Mouse (Mus musculus) cerebellum, adult (tissue): ENCODE results near the gene Ube2k.
"Not testable (repeated sequence)": the region's sequence is repeated elsewhere in the genome, so short reads cannot be mapped to it uniquely, and the experiment has no call there.

ENCODE experiments used
- ATAC-seq: cut with Nextera tagmentation; 2 replicates; pipeline ENCODE4 v1.9.2; 2017; ENCODE audit warnings: mild to moderate bottlenecking, moderate library complexity, mixed read lengths; ENCODE audit not compliant: insufficient number of reproducible peaks, low FRiP score, low TSS enrichment

Ube2k gene

GRCm38 (mm10) chr5:65536751-65537419 lies at the start of gene Ube2k, which contains the start of gene Smim14:
TSS of gene Ube2k (plus strand) at chr5:65537233.
TSS of gene Smim14 (minus strand) at chr5:65537184.
- peak; percentile 93 for ATAC-seq

GRCm38 (mm10) chr5:65487381-65487780 lies 49.7 kb upstream of the Ube2k start:
- 0 out of 2 replicates have a peak, but pooled peaks have one; percentile 27 for ATAC-seq

GRCm38 (mm10) chr5:65488725-65489124 lies 48.3 kb upstream of the Ube2k start:
- ATAC-seq, result no peak

DNA sequence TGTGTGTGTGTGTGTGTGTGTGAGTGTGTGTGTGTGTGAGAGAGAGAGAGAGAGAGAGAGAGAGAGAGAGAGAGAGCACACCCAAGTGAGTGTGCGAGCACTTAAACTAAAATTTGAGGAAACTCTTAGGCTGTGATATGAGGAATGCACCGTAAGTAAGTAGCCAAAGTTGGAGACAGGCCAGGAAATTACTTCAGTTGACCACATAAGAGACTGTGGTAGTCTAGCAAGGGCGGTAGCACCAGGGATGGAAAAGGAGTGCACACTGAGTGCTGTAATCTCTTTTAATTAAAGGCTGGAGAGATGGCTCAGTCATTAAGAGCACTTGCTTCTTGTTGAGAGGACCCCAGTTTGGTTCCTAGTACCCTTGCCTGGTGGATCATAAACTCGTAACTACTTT lies 47.2 kb upstream of the Ube2k start:
- ATAC-seq, result no peak

GRCm38 (mm10) chr5:65491767-65492715 lies 45.0 kb upstream of the Ube2k start:
- ATAC-seq, result peak; percentile 57

- peak; percentile 90 for ATAC-seq
Measured at GRCm38 (mm10) chr5:65492716-65493531, 44.1 kb upstream of the Ube2k start, which contains the start of gene Gm43552. TSS of gene Gm43552 (minus strand) at chr5:65492833.

DNA sequence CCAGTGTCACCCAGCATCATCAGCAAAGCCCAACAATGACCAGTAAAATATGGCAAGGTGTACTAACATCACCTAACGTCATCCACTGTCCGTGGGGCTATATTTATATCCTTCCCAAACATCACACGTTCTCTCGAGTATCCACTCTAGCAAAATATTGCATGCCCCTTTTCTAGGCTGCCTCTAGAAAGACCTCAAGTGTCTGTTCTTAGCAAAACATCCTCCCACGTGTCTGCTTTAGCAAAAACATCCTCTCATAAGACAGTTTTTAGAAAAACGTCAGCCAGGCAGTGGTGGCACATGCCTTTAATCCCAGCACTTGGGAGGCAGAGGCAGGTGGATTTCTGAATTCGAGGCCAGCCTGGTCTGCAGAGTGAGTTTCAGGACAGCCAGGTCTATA lies 36.8 kb upstream of the Ube2k start:
- no peak for ATAC-seq

- ATAC-seq, result no peak
Measured at GRCm38 (mm10) chr5:65501407-65501806, 35.6 kb upstream of the Ube2k start.

- ATAC-seq, result no peak
Measured at GRCm38 (mm10) chr5:65505786-65506185, 31.2 kb upstream of the Ube2k start.

- no peak for ATAC-seq
Measured at GRCm38 (mm10) chr5:65508395-65508794, 28.6 kb upstream of the Ube2k start.

DNA sequence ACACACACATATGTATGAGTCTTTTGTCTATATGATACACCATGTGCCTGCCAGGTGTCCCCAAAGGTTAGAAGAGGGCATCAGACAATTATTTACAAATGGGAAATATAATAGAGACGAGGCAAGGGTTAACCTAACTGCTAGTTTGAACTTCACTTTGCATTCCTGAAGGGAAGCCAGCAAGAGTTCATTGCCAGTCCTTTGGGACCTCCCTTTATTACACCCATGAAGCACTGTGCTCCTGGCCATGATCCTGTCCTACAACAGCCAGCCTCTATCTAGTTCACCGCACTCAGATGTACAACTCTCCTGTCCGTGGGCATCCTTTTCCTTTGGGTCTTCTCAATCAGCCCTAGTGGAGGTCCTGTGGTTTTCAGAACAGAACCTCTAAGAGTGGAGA lies 23.5 kb upstream of the Ube2k start:
- ATAC-seq, result no peak

DNA sequence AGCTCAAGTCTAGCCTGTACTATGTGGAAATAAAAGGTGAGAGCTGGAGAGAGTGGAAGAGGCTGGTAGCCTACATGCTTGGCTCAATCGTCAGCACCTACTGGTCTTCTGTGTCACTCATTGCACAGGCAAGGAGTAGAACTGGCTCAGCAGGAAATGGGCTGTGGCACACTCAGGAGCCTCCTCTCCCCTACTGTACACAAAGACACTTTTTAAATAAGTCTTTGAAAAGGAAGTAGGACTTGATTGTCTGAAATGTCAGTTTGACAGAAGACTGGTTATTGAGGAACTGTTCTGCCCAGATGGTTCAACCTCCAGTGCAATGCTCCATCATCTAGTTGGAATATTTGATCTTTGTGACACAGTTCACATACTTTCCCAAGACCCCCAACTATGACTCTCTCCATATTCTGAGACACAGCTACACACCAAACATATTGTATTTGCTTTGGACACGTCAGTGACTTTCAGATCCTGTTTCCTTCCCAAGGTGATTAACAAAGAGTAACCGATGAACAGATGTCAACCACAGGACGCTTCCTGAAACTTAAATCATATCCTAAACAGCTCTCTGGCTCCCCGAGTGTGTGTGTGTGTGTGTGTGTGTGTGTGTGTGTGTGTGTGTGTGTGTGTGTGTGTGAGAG lies 22.3 kb upstream of the Ube2k start:
- no peak for ATAC-seq

DNA sequence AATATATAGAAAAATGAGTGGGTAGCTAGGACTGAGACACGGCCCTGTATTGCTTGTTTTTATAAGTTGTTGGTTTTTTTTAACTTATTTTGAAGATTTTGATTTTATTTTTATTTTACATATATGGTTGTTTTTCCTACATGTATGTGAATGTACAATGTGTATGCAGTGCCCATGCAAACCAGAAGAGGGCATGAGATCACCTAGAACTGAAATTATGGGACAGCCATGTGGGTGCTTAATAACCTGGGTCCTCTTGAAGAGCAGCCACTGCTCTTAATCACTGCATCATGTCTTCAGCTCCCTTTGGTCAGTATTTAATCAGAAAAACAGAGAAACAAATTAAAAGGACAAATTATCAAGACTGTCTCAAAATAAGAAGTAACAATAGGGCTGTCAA lies 15.2 kb upstream of the Ube2k start:
- ATAC-seq, result no peak

- no peak for ATAC-seq
Measured at GRCm38 (mm10) chr5:65524831-65525230, 12.2 kb upstream of the Ube2k start.

DNA sequence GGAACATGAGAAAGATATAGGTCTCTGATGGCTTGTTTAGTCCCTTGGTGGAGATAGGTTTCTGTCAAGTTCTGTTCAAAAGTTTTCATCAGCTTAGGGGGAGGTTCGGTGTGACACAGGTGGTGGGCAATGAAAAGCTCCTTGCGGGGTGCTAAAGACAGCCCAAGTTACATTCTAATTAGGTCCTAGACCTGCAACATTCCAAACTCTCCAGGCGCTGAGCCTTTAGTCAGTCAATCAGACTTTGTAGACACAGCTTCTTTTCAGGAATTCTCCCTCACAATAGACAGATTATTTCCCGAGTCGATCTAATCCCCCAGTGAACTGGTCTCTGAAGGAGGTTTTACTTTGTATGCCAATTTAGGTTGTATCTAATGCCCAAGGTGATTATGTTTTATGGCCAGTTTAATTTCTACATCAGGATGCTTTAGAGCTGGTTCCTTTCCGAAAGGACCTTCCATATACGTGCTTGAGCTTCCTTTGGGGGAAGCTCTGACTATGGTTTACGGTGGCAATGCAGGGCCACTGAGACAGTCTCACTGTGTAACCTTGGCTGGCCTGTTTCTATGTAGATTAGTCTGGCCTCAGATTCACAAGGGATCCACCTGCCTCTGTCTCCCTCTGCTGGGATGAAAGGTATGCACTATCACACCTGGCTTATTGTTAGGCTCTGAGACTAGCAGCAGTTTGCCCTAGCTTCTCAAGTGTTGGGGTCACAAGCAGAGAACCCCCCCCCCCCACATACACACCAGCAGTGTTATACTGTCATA lies 11.2 kb upstream of the Ube2k start:
- no peak for ATAC-seq

DNA sequence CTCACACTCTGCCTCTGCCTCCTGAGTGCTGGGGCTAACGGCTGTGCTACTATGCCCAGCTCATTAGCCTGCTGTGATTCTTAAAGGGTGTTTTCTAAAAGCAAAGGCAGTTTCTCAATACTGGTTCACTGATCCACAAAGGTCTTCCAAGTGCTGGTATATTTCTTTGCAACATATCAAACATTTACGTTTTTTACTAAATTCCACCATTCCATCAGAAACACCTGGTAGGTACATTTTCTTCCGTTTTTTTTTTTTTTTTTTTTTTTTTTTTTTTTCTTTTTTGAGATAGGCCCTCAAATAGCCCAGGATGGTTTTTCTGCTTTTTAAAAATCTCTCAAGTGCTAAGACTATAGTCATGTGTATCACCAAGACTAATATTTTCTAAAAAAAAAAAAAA lies 5.8 kb upstream of the Ube2k start:
- ATAC-seq, result no peak

DNA sequence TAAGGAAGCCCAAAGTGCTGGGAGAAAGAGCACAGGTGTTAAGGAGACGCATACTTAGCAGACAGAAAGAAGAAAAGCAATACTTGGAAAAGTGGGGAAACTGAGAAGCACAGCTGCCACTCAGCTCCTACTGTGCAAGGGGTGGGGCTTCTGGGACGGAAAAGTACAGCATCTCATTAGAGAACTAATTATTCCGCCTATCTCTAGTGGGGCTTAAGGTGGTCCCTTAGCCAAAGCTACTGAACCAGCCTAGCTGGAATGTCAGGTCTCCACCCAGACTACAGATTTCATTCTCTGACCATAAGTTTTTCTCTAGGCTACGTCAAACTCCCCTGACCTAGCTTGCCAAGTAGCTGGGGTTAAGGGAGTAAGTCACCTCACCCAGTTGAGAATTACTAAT lies 2.5 kb upstream of the Ube2k start:
- ATAC-seq, result no peak

DNA sequence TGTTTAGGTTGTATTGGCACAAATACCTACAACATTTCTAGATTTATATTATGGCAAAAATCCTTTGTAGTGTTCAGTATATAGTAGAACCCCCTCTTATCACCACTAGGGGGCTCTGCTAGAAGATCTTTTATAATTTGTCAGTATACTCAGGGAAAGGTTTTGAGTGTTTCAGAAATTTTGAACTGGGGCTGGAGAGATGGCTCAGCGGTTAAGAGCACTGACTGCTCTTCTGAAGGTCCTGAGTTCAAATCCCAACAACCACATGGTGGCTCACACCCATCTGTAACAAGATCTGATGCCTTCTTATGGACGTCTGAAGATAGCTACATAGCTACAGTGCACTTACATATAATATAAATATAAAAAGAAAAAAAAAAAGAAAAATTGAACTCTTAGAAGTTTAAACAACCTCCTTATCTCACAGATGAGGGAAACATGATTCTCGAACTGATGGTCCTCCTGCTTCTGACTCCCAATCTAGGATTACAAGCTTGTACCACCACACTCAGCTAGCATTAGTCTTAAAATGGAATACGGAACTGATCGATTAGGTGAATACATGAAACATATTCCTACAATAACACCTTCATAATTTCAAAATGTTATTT lies 1.5 kb upstream of the Ube2k start:
- ATAC-seq, result 0 out of 2 replicates have a peak, but pooled peaks have one; percentile 48

- not testable (repeated sequence) for ATAC-seq
Measured at GRCm38 (mm10) chr5:65536068-65536465, 966 bp upstream of the Ube2k start.
